Mouse (Mus musculus) ES-CJ7 (cell line): Measurements from ENCODE around the gene D130043K22Rik.

Experiments
- DNase-seq: peaks from one replicate; pipeline ENCODE4 v3.0.0; 2011; ENCODE audit warnings: low read depth, low spot score

D130043K22Rik gene

DNA sequence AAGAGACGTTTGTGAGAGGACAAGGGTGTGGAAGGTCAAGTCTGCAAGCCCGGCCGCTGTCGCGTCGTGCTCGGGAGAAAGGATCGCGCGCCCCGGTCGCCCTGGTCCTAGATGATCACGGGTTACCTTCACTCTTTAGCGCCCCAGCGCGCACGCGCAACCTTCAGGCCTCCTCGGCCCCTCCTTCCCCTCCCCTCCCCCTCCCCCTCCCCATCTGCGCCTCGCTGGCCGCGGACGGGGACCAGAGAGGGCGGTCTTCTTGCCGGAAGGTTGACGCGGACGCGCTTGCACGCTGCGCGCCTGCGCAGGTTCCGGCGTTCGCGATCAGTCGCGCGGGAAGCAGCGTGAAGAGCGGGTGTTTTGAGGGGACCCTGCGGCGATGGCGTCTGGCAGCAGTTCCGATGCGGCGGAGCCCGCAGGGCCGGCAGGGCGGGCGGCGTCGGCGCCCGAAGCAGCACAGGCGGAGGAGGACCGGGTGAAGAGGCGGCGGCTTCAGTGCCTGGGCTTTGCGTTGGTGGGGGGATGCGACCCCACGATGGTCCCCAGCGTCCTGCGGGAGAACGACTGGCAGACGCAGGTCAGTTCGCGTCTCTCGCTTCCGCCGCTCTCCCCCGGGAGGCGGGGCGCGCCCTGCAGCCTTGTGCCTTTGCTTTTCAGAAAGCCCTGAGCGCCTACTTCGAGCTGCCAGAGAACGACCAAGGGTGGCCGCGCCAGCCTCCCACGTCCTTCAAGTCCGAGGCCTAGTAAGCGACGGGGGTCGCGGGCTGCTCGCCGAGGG is 13.4 kb upstream of the D130043K22Rik start, which contains the start of the genes Acot13 and Tdp2:
Gene Acot13 (minus strand): TSS at position 188 of the 778 bp plus-strand sequence.
Gene Tdp2 (plus strand): TSS at position 327 of the 778 bp plus-strand sequence.
- DNase-seq = peak; percentile 98

DNA sequence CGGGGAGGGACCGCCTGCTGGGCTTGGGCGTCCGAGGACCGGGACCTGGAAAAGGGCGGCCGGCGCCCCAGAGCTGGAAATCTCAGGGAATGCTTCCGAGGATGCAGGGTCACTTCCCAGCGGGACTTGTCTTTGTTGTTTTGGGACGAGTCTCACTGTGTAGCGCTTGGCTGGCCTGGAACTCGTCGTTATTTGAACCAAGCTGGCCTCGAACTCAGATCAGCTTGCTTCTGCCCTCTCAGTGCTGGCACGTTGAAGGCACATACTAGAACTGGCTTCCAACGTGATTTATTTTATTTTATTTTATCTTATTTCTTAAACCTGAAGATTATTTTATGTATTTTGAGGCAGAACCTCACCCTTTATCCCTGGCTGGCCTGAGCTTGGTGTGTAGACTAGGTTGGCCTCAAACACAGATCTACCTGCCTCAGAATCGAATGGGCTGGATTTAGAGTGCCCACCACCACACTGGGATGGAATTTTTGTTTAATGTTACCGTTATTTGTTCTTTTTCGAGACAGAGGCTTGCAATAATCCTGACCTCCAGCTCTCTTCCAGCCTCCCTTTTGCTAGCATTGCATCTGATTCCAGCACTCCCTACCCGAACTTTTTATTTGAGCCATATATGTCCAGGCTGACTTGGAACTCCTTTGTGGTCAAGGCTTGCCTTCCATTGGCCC is 12.7 kb upstream of the D130043K22Rik start:
- DNase-seq = peak; percentile 26

- DNase-seq = no peak
Observed at GRCm38 (mm10) chr13:24832811-24833155, 12.2 kb upstream of the D130043K22Rik start.

DNA sequence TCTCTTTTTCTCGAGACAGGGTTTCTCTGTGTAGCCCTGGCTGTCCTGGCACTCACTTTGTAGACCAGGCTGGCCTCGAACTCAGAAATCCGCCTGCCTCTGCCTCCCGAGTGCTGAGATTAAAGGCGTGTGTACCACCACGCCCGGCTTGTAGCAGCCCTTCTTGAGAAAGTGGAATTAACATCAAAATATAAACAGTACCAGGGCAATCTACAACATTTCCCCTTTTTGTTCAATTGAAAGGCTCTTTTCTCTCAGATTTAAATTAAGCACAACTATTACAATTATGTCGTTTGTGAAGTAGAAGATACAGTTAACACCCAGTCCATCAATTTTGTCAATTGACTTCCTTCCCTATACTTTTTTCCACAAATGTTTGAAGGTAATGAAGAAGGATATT is 7.2 kb upstream of the D130043K22Rik start:
- DNase-seq = peak; percentile 80

- no peak for DNase-seq
Observed at GRCm38 (mm10) chr13:24839831-24840230, 5.1 kb upstream of the D130043K22Rik start.

GRCm38 (mm10) chr13:24841702-24842101 is 3.2 kb upstream of the D130043K22Rik start:
- DNase-seq = no peak

GRCm38 (mm10) chr13:24849318-24849717 is 4.4 kb downstream of the D130043K22Rik start:
- DNase-seq = no peak

DNA sequence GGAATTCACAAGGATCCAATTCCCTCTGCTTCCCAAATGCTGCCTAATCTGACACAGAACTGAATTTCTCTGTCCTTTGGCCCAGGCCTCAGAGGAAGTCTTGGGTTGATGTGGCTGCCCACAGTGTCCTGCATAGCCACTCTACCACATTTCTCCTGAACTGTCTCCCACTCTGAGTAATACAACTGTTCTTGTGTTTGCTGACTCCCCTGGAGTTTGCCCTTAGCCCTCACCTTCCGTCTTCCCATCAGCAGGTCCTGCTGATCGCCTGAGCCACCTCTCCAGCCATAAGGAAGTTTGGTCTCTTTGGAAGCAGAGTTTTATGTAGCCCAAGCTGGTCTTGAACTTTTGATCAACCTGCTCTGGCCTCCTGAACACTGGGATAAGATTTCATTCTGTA is 7.1 kb downstream of the D130043K22Rik start:
- no peak for DNase-seq

GRCm38 (mm10) chr13:24852570-24852969 is 7.6 kb downstream of the D130043K22Rik start:
- no peak for DNase-seq

DNA sequence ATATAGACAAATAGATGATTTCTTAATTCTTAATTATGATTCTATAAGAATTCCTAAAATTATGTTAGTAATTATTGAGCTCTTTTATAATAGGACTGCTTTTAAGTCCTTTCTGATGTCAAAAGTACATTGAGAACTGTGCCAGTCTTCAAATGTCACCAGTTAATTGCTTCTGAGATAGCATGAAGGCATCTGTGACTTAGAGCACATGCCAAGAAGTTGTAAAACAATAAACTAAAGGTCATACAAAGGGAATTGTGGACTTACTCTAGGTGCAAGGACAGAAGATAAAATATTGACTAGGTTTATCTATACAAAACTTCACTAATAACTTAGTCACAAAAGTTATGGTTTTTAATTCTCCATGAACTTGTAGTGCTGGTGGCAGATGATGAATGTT is 14.2 kb downstream of the D130043K22Rik start:
- DNase-seq = no peak

- DNase-seq = peak; percentile 29
Observed at GRCm38 (mm10) chr13:24861084-24861483, 16.1 kb downstream of the D130043K22Rik start.

- DNase-seq = no peak
Observed at GRCm38 (mm10) chr13:24862021-24862420, 17.1 kb downstream of the D130043K22Rik start.

GRCm38 (mm10) chr13:24862520-24862919 is 17.6 kb downstream of the D130043K22Rik start:
- DNase-seq = peak; percentile 80

- DNase-seq = no peak
Observed at GRCm38 (mm10) chr13:24866430-24867402, 21.8 kb downstream of the D130043K22Rik start.

- peak; percentile 46 for DNase-seq
Observed at GRCm38 (mm10) chr13:24867789-24868188, 22.9 kb downstream of the D130043K22Rik start.

DNA sequence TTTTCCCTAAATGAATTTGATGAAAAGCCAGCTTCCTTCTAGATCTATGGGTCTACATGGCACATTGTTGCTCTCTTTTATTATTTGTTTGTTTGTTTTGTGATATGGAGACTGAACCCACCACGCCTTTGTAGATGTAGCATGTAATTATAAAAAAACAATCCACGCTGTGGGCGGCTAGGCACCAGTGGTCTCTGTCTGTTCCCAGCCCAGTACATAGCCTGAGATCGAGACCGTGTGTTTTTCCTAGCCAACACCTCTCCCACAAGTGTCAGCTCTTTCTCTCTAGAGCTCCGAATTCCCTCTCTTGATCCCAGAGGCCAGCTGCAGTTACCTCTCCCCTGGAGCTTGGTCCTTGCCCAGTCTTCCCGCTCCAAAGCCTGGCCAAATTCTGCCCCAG is 23.3 kb downstream of the D130043K22Rik start:
- no peak for DNase-seq

GRCm38 (mm10) chr13:24879359-24880040 is 34.6 kb downstream of the D130043K22Rik start:
- DNase-seq = no peak

- no peak for DNase-seq
Observed at GRCm38 (mm10) chr13:24880208-24880607, 35.3 kb downstream of the D130043K22Rik start.

DNA sequence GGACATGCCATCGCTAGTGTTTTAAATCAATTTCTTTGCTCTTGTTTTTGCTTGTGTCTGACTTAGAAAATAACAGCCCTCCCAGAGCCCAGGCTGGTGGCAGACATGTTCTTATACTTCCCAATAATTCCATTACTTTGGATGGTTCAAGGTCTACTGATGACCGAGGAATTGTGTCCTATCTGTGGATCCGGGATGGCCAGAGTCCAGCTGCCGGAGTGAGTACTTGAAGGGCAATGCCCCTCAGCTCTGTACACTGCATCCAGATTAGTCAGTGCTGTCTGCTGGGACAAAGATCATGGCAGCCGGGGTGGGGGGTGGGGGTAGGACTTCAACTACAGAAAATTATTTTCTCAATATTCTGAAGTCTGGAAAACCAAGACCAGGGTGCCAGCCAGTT is 35.8 kb downstream of the D130043K22Rik start:
- no peak for DNase-seq

- DNase-seq = no peak
Observed at GRCm38 (mm10) chr13:24882411-24882810, 37.5 kb downstream of the D130043K22Rik start.

GRCm38 (mm10) chr13:24889554-24889953 is 44.6 kb downstream of the D130043K22Rik start:
- DNase-seq = no peak
